Mouse (Mus musculus): Measurements from ENCODE around the gene Pla2g4f. TPM values are rescaled to one million over a fixed set of nuclear protein-coding genes. Genes with fewer than 3 reads are reported as not detected.

Pla2g4f gene
- polyA plus RNA-seq (2012; rRNA removed): 2.2 and 2.9 TPM in 2 replicates

DNA sequence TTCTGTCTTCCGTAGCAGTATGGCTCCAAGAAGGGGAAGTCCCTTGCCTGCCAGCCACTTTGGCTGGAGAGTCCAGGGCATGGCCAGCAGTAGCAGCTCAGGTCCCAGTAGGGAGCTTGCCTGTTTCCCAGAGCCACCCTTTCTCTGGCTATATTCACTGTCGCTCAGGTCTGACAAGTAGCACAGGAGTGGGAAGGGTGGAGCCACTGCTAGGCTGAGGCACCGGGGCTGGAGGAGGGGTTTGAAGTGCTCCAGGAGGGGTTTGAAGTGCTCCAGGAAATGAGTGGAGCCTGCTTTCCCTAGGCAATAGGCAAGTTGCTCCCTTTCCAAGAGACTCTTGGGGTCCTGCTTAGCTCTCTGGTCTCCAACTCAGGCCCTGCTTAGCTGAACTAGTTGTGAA is at the start of gene Pla2g4f:
Pla2g4f (minus strand) TSS at position 190 of the 400 bp plus-strand sequence.
- DNase-seq: no peak
- 82% methylated on average over 3 of the region's 3 CpGs for WGBS

GRCm38 (mm10) chr2:120360425-120360824 is 46.5 kb upstream of the Pla2g4f start:
- TF ChIP-seq POLR2A (IDR thresholded peaks at IDR 0.05; ENCODE audit: control insufficient read depth, extremely low read depth, insufficient read depth, low read length, poor library complexity) (no peak), CTCF (IDR thresholded peaks at IDR 0.05; ENCODE audit: borderline replicate concordance, control insufficient read depth, extremely low read depth, insufficient read depth, low read length, poor library complexity) (no peak)
- H3K27ac ChIP-seq (ENCODE audit: control insufficient read depth, insufficient read depth, low read length): no peak overlapping the region
- H3K36me3 ChIP-seq (ENCODE audit: control insufficient read depth, insufficient read depth, low read length): peaks cover 67% of the 10 kb centered on the region
- H3K4me3 ChIP-seq (ENCODE audit: control insufficient read depth, insufficient read depth, low read length): no peak overlapping the region
- no peaks in the 10 kb centered on the region for H3K27me3 ChIP-seq (ENCODE audit: control insufficient read depth, insufficient read depth, low read length)
- no peak for DNase-seq
- 100% methylated on average over 1 of the region's 1 CpGs for WGBS
- no peaks in the 10 kb centered on the region for H3K4me1 ChIP-seq (replicated peaks; ENCODE audit: control insufficient read depth, insufficient read depth, low read length)

More for the DNA sequence above, at the start of gene Pla2g4f:
- Histone ChIP-seq H3K4me3 (ENCODE audit: control insufficient read depth, insufficient read depth, low read length) (no peak within 1 kb of the TSS), H3K4me1 (replicated peaks; ENCODE audit: control insufficient read depth, insufficient read depth, low read length) (no peaks in the 10 kb centered on the region), H3K27ac (ENCODE audit: control insufficient read depth, insufficient read depth, low read length) (no peak within 1 kb of the TSS; the same call in 1 of the 2 replicates), H3K27me3 (ENCODE audit: control insufficient read depth, insufficient read depth, low read length) (no peaks in the 10 kb centered on the region), H3K36me3 (ENCODE audit: control insufficient read depth, insufficient read depth, low read length) (peaks cover 18% of the 10 kb centered on the region)
- TF ChIP-seq POLR2A (IDR thresholded peaks at IDR 0.05; ENCODE audit: control insufficient read depth, extremely low read depth, insufficient read depth, low read length, poor library complexity): no peak
- TF ChIP-seq CTCF (IDR thresholded peaks at IDR 0.05; ENCODE audit: borderline replicate concordance, control insufficient read depth, extremely low read depth, insufficient read depth, low read length, poor library complexity): no peak

GRCm38 (mm10) chr2:120352682-120353646 is 39.0 kb upstream of the Pla2g4f start, which contains the start of gene Vps39:
Gene Vps39 (minus strand): TSS chr2:120353137.
- Histone ChIP-seq H3K27ac (ENCODE audit: control insufficient read depth, insufficient read depth, low read length) (no peak within 1 kb of the TSS), H3K4me3 (ENCODE audit: control insufficient read depth, insufficient read depth, low read length) (peak within 1 kb of the TSS; percentile 85), H3K36me3 (ENCODE audit: control insufficient read depth, insufficient read depth, low read length) (peaks cover 18% of the 10 kb centered on the region), H3K4me1 (replicated peaks; ENCODE audit: control insufficient read depth, insufficient read depth, low read length) (peaks cover 13% of the 10 kb centered on the region), H3K27me3 (ENCODE audit: control insufficient read depth, insufficient read depth, low read length) (no peaks in the 10 kb centered on the region)
- WGBS: 13% methylated on average over 44 of the region's 44 CpGs
- peak; percentile 92 for DNase-seq
- TF ChIP-seq CTCF (IDR thresholded peaks at IDR 0.05; ENCODE audit: borderline replicate concordance, control insufficient read depth, extremely low read depth, insufficient read depth, low read length, poor library complexity) (0 out of 2 replicates have a peak, but pooled peaks have one; percentile 18), POLR2A (IDR thresholded peaks at IDR 0.05; ENCODE audit: control insufficient read depth, extremely low read depth, insufficient read depth, low read length, poor library complexity) (peak; percentile 70)

- 93% methylated on average over 5 of the region's 5 CpGs for WGBS
- H3K27ac ChIP-seq (ENCODE audit: control insufficient read depth, insufficient read depth, low read length): no peak overlapping the region
- no peak overlapping the region for H3K4me3 ChIP-seq (ENCODE audit: control insufficient read depth, insufficient read depth, low read length)
- TF ChIP-seq POLR2A (IDR thresholded peaks at IDR 0.05; ENCODE audit: control insufficient read depth, extremely low read depth, insufficient read depth, low read length, poor library complexity): no peak
- TF ChIP-seq CTCF (IDR thresholded peaks at IDR 0.05; ENCODE audit: borderline replicate concordance, control insufficient read depth, extremely low read depth, insufficient read depth, low read length, poor library complexity): no peak
- peaks cover 15% of the 10 kb centered on the region for H3K4me1 ChIP-seq (replicated peaks; ENCODE audit: control insufficient read depth, insufficient read depth, low read length)
- H3K27me3 ChIP-seq (ENCODE audit: control insufficient read depth, insufficient read depth, low read length): no peaks in the 10 kb centered on the region
- no peak for DNase-seq
- peaks cover 16% of the 10 kb centered on the region for H3K36me3 ChIP-seq (ENCODE audit: control insufficient read depth, insufficient read depth, low read length)
These were observed 37.4 kb upstream of the Pla2g4f start for GRCm38 (mm10) chr2:120351321-120351720.

GRCm38 (mm10) chr2:120348120-120348519 is 34.2 kb upstream of the Pla2g4f start:
- Histone ChIP-seq H3K27ac (ENCODE audit: control insufficient read depth, insufficient read depth, low read length) (no peak overlapping the region; the same call in 1 of the 2 replicates), H3K36me3 (ENCODE audit: control insufficient read depth, insufficient read depth, low read length) (peaks cover 36% of the 10 kb centered on the region), H3K4me3 (ENCODE audit: control insufficient read depth, insufficient read depth, low read length) (no peak overlapping the region), H3K27me3 (ENCODE audit: control insufficient read depth, insufficient read depth, low read length) (no peaks in the 10 kb centered on the region), H3K4me1 (replicated peaks; ENCODE audit: control insufficient read depth, insufficient read depth, low read length) (peaks cover 12% of the 10 kb centered on the region)
- WGBS: 6% methylated on average over 9 of the region's 9 CpGs
- TF ChIP-seq CTCF (IDR thresholded peaks at IDR 0.05; ENCODE audit: borderline replicate concordance, control insufficient read depth, extremely low read depth, insufficient read depth, low read length, poor library complexity) (no peak), POLR2A (IDR thresholded peaks at IDR 0.05; ENCODE audit: control insufficient read depth, extremely low read depth, insufficient read depth, low read length, poor library complexity) (no peak)
- peak; percentile 21 for DNase-seq

GRCm38 (mm10) chr2:120341741-120342140 is 27.8 kb upstream of the Pla2g4f start:
- DNase-seq: no peak
- TF ChIP-seq POLR2A (IDR thresholded peaks at IDR 0.05; ENCODE audit: control insufficient read depth, extremely low read depth, insufficient read depth, low read length, poor library complexity) (no peak), CTCF (IDR thresholded peaks at IDR 0.05; ENCODE audit: borderline replicate concordance, control insufficient read depth, extremely low read depth, insufficient read depth, low read length, poor library complexity) (no peak)
- no peak overlapping the region for H3K27ac ChIP-seq (ENCODE audit: control insufficient read depth, insufficient read depth, low read length)
- no peaks in the 10 kb centered on the region for H3K27me3 ChIP-seq (ENCODE audit: control insufficient read depth, insufficient read depth, low read length)
- H3K36me3 ChIP-seq (ENCODE audit: control insufficient read depth, insufficient read depth, low read length): peaks cover 72% of the 10 kb centered on the region
- no peaks in the 10 kb centered on the region for H3K4me1 ChIP-seq (replicated peaks; ENCODE audit: control insufficient read depth, insufficient read depth, low read length)
- H3K4me3 ChIP-seq (ENCODE audit: control insufficient read depth, insufficient read depth, low read length): no peak overlapping the region
- WGBS: 98% methylated on average over 1 of the region's 1 CpGs
